Mouse (Mus musculus) retina, postnatal 7 days (tissue): Measurements from ENCODE around the gene Hdac6.
A peak's percentile ranks its signal among the peaks of the same experiment; 100 is the strongest.
"Not testable (repeated sequence)": the region's sequence is repeated elsewhere in the genome, so short reads cannot be mapped to it uniquely, and the experiment has no call there.

Experiments used
- DNase-seq: peaks from one replicate; pipeline ENCODE4 v3.0.0-alpha.2; 2012; ENCODE audit warnings: low read depth, low spot score

Hdac6 gene

DNA sequence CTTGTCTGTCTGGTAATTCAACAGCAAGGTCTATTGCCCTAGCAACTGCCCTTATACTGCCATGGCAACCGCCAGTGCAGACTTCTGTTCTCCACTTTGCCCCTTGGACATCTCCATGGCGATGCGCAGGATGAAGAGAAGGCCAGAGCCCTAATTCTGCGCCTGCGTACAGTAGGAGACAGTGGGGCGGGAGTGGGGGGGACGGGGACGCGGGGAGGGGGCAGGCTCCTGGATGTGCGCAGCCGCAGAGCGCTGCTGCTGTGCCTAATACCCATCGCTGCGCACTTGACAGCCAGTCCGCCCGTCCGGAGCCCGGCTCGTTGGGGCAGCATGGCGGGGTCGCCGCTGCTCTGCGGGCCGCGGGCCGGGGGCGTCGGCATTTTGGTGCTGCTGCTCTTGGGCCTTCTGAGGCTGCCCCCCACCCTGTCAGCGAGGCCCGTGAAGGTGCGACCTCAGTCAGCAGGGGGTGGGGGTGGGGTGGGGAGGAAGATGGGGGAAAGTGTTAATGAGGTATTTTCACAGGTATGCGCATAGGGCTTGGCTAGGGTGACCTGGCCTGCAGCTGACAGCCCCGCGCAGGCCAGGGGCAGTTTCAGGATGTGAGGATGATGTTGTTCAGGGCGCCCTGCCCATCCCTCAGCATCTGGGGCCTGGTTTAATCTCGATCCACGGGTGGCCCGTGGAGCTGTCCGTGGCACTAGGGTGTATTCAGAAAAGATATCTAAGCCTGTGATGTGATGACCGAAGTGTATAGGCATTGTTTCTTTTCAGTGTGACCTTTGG lies 27.9 kb downstream of the Hdac6 start, which contains the start of gene Pcsk1n:
Gene Pcsk1n (plus strand): TSS at position 222 of the 783 bp plus-strand sequence.
- peak; percentile 48 for DNase-seq

DNA sequence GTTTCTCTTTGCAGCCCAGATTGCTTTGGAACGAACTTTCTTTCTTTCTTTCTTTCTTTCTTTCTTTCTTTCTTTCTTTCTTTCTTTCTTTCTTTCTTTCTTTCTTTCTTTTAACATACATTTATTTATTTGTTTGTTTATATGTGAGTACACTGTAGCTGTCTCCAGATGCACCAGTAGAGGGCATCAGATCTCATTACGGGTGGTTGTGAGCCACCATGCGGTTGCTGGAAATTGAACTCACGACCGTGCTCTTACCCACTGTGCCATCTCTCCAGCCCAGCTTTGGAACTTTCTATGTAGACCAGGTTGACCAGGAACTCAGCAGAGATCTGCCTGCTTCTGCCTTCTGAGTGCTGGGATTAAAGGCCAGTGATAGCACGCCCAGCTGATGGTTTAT lies 29.7 kb downstream of the Hdac6 start:
- DNase-seq: not testable (repeated sequence)

DNA sequence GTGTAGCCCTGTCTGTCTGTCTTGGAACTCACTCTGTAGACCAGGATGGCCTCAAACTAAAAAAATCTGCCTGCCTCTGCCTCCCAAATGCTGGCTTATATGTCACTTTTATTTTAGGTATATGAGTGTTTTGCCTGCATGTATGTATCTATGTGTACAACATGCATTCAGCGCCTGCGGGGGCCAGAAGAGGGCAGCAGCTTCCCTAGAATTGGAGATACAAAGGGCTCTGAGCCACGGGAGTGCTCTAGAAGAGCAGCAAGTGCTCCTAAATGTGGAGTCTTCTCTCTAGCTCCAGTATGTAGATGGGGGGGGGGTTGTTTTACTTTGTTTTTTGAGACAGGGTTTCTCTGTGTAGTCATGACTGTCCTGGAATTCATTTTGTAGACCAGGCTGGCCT lies 32.0 kb downstream of the Hdac6 start:
- DNase-seq: not testable (repeated sequence)

DNA sequence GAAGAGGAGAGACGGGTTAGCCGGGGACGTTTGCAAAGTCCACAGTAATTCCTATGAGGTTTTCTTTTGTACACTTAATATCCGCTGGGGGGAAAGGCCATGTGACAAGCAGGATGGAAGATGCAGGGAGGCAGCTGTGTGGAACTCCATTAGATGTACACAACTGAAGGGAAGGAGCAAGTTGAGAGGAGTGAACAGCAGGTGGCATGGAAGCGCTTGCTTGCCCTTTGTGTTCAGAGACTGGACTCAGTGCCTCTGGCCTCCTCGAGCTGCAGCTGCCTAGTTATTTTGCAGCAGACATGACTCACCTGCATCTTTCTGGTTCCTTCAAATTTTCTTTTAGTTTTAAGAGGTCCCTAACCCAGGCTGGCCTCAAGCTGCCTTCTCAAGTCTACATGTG lies 37.2 kb downstream of the Hdac6 start:
- DNase-seq: no peak

DNA sequence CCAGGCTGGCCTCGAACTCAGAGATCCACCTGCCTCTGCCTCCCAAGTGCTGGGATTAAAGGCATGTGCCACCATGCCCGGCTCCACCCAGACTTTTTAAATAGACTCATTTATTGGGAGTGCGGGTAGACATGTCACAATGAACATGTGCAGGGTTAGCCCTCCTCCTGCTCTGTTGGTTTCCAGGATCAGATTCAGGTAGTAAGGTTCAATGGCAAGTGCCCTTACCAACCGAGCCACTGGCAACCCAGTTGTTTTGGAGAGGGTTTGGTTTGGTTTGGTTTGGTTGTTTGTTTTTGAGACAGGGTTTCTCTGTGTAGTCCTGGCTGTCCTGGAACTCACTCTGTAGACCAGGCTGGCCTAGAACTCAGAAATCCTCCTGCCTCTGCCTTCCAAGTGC lies 38.4 kb downstream of the Hdac6 start, which contains the start of gene Gm10490:
Gene Gm10490 (plus strand): TSS at position 301 of the 400 bp plus-strand sequence.
- not testable (repeated sequence) for DNase-seq

GRCm38 (mm10) chrX:7907735-7908134 lies 40.0 kb downstream of the Hdac6 start, which contains the start of gene Gm10491:
Gene Gm10491 (minus strand): TSS chrX:7907835.
- DNase-seq: no peak

GRCm38 (mm10) chrX:7904441-7904840 lies 43.2 kb downstream of the Hdac6 start:
- DNase-seq: no peak

GRCm38 (mm10) chrX:7898880-7899874 lies 48.5 kb downstream of the Hdac6 start, which contains the start of the genes Pqbp1 and Timm17b:
Gene Pqbp1 (minus strand): TSS chrX:7899269.
Gene Timm17b (plus strand): TSS chrX:7899357.
- DNase-seq: peak; percentile 83

DNA sequence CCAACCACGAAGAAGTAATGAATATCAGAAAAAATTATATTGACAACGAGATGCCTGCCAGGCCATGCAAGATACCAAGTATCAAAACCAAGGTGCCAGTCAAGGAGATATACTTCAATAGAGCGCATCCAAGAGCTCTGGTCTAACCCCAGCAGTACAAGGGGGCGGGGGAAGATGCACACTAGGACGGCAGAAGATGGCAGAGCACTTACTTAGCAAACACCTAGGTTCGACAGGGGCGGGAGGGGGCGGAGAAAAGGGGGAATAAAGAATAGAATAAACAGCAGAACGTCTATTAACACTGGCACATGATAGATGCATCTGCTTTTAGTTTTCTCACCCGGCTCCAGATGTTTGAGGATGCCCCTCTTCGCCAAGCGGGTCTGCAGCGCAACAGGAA lies 49.5 kb downstream of the Hdac6 start:
- no peak for DNase-seq

DNA sequence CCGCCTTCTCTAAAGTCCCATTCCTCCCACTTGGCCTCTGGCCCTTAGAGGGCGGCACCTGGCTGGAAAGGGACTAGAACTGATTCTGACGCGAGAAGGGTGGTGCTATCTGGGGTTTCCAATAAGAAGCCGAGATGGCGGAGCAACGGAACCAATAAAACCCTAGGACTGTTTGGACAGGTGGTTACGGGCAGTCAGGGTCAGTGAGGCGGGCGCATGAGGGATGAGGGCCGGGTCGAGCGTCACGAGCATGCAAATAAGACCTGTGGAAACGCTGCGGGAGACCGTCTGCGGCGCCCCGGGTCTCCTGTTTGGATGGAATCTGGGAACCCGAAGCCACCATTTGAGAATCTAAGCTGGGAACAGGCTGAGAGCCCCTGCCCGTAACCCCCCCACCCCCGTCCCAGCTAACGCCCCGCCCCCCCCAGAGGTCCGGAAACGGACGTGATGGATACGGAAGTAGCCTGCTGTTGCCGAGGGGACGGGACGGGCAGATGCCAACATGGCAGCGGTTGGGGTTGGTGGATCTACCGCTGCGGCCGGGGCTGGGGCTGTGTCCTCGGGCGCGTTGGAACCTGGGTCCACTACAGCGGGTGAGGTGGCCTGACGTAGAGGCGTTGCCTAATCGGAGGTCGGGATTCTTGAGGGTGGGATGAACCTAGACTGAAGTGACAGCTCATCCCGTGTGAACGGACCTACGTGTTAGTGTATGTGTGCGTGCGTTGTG lies 63.7 kb downstream of the Hdac6 start, which contains the start of gene Slc35a2:
Gene Slc35a2 (plus strand): TSS at position 188 of the 727 bp plus-strand sequence.
- DNase-seq: peak; percentile 78
